Mouse (Mus musculus): ENCODE data around the gene Parn. TPM values are rescaled to one million over a fixed set of nuclear protein-coding genes. Genes with fewer than 3 reads are reported as not detected.

Parn gene
- polyA plus RNA-seq, 1 experiment, result 15.8 TPM

DNA sequence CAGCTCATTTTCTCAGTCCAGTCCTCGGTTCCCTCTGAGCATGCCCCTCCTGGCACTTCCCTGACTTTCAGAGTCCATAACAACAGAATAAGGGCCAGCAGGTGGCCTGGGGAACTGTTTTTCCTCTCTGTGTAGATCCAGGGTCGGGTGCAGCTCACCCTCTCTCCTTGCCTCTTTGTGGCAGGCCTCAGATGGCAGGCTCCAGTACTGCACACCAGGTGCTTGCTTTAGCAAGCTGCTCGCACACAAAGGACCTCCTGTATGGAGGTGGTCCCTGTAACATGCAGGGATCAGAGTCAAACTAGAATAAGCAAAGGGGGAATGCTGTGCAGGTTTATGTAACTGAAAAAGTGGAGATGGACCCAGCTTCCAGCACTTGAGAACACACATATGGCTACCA is 151.8 kb downstream of the Parn start:
- Histone ChIP-seq H3K36me3 (ENCODE audit: control insufficient read depth, insufficient read depth) (no peaks in the 10 kb centered on the region), H3K27me3 (ENCODE audit: control insufficient read depth, insufficient read depth, insufficient read length) (no peaks in the 10 kb centered on the region), H3K4me3 (ENCODE audit: insufficient read depth, poor library complexity, severe bottlenecking) (no peak overlapping the region), H3K79me2 (ENCODE audit: control insufficient read depth, insufficient read depth) (no peaks in the 10 kb centered on the region), H3K79me3 (ENCODE audit: low read depth) (no peaks in the 10 kb centered on the region), H3ac (ENCODE audit: control insufficient read depth, insufficient read length, low read depth) (no peak overlapping the region)
- TF ChIP-seq CTCF (IDR thresholded peaks at IDR 0.05; ENCODE audit: control insufficient read depth, insufficient read depth, insufficient read length), result no peak
- no peak for TF ChIP-seq MYOD1 (IDR thresholded peaks at IDR 0.05; ENCODE audit: control insufficient read depth, insufficient read length, low read depth)
- TF ChIP-seq CEBPB (IDR thresholded peaks at IDR 0.05; ENCODE audit: low read depth), result no peak
- TF ChIP-seq FOSL1 (IDR thresholded peaks at IDR 0.05; ENCODE audit: insufficient read depth, low read length, poor library complexity, severe bottlenecking), result no peak
- TF ChIP-seq USF1 (IDR thresholded peaks at IDR 0.05; ENCODE audit: low read depth), result no peak
- no peak for TF ChIP-seq MYOG (IDR thresholded peaks at IDR 0.05; ENCODE audit: control insufficient read depth, extremely low read depth, insufficient read length)
- no peak for TF ChIP-seq MAX (IDR thresholded peaks at IDR 0.05)

DNA sequence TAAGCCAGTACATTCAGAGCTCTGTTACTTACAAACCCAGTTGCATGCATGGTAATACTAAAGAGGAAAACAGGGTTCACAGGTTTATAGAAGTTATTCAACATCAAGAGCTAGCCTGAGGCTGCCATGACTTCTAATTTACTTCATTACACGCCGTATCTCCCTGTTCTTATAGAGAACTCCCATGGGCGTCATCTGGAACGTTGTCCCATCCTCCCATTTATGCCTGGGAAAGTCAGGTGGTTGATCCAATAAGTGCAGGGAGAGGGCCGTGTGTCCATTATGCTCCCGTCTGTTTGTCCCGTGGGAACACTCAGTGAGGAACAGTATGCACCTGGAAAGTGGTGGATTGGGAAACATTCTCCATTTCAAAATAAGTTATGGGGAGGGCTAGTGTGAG is 152.4 kb downstream of the Parn start:
- TF ChIP-seq CEBPB (IDR thresholded peaks at IDR 0.05; ENCODE audit: low read depth), result no peak
- no peak for TF ChIP-seq FOSL1 (IDR thresholded peaks at IDR 0.05; ENCODE audit: insufficient read depth, low read length, poor library complexity, severe bottlenecking)
- TF ChIP-seq CTCF (IDR thresholded peaks at IDR 0.05; ENCODE audit: control insufficient read depth, insufficient read depth, insufficient read length), result no peak
- no peak for TF ChIP-seq USF1 (IDR thresholded peaks at IDR 0.05; ENCODE audit: low read depth)
- TF ChIP-seq MYOD1 (IDR thresholded peaks at IDR 0.05; ENCODE audit: control insufficient read depth, insufficient read length, low read depth), result no peak
- TF ChIP-seq MYOG (IDR thresholded peaks at IDR 0.05; ENCODE audit: control insufficient read depth, extremely low read depth, insufficient read length), result no peak
- no peak for TF ChIP-seq MAX (IDR thresholded peaks at IDR 0.05)
- no peaks in the 10 kb centered on the region for H3K79me3 ChIP-seq (ENCODE audit: low read depth)
- no peaks in the 10 kb centered on the region for H3K27me3 ChIP-seq (ENCODE audit: control insufficient read depth, insufficient read depth, insufficient read length)
- H3K4me3 ChIP-seq (ENCODE audit: insufficient read depth, poor library complexity, severe bottlenecking), result no peak overlapping the region
- H3K36me3 ChIP-seq (ENCODE audit: control insufficient read depth, insufficient read depth), result no peaks in the 10 kb centered on the region
- H3K79me2 ChIP-seq (ENCODE audit: control insufficient read depth, insufficient read depth), result no peaks in the 10 kb centered on the region
- H3ac ChIP-seq (ENCODE audit: control insufficient read depth, insufficient read length, low read depth), result no peak overlapping the region

DNA sequence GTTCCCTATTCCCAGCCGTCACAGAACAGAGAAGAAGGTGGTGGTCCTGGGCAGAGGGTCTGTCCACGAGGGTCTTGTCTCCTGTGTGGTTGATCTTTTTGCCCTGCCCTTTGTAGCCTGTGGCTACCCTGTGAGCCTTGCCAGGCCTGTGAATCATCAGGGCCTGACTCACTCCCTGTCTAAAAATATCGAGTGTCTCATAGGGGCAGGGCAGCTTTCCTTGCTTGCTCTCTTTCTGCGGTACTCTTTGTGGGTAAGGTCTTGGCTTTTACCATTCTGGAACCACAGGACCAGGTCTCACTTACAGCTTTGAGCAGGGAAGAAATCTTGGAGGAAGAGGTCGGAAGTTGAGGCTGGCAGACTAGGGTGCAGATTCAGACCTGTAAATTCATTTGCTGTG is 162.9 kb downstream of the Parn start:
- H3K27me3 ChIP-seq (ENCODE audit: control insufficient read depth, insufficient read depth, insufficient read length), result no peaks in the 10 kb centered on the region
- H3K4me3 ChIP-seq (ENCODE audit: insufficient read depth, poor library complexity, severe bottlenecking), result no peak overlapping the region
- H3K79me3 ChIP-seq (ENCODE audit: low read depth), result no peaks in the 10 kb centered on the region
- H3ac ChIP-seq (ENCODE audit: control insufficient read depth, insufficient read length, low read depth), result no peak overlapping the region
- H3K79me2 ChIP-seq (ENCODE audit: control insufficient read depth, insufficient read depth), result no peaks in the 10 kb centered on the region
- TF ChIP-seq FOSL1 (IDR thresholded peaks at IDR 0.05; ENCODE audit: insufficient read depth, low read length, poor library complexity, severe bottlenecking), result peak; percentile 86
- TF ChIP-seq USF1 (IDR thresholded peaks at IDR 0.05; ENCODE audit: low read depth), result no peak
- no peaks in the 10 kb centered on the region for H3K36me3 ChIP-seq (ENCODE audit: control insufficient read depth, insufficient read depth)

DNA sequence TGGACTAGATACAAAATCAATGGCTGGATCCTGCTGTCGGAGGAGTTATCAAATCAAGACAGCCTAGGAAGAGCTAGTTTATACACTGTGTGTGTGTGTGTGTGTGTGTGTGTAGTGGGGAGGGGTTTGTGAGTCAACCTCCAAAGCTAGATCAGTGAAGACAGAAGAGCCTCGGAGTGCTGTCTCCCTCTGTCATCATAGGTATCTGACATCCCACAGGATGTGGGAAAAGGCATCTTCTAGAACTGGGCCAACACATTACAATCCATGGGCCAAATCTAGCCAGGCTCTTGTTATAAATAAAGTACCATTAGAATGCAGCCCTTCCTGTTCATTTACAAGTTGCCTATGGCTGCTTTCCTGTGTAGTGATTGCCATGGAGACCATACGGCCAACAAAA is 163.5 kb downstream of the Parn start:
- Histone ChIP-seq H3ac (ENCODE audit: control insufficient read depth, insufficient read length, low read depth) (no peak overlapping the region), H3K36me3 (ENCODE audit: control insufficient read depth, insufficient read depth) (no peaks in the 10 kb centered on the region), H3K27me3 (ENCODE audit: control insufficient read depth, insufficient read depth, insufficient read length) (no peaks in the 10 kb centered on the region), H3K4me3 (ENCODE audit: insufficient read depth, poor library complexity, severe bottlenecking) (no peak overlapping the region), H3K79me2 (ENCODE audit: control insufficient read depth, insufficient read depth) (no peaks in the 10 kb centered on the region), H3K79me3 (ENCODE audit: low read depth) (no peaks in the 10 kb centered on the region)
- no peak for TF ChIP-seq FOSL1 (IDR thresholded peaks at IDR 0.05; ENCODE audit: insufficient read depth, low read length, poor library complexity, severe bottlenecking)
- no peak for TF ChIP-seq MAX (IDR thresholded peaks at IDR 0.05)
- no peak for TF ChIP-seq USF1 (IDR thresholded peaks at IDR 0.05; ENCODE audit: low read depth)
- TF ChIP-seq MYOD1 (IDR thresholded peaks at IDR 0.05; ENCODE audit: control insufficient read depth, insufficient read length, low read depth), result no peak
- no peak for TF ChIP-seq MYOG (IDR thresholded peaks at IDR 0.05; ENCODE audit: control insufficient read depth, extremely low read depth, insufficient read length)
- TF ChIP-seq CEBPB (IDR thresholded peaks at IDR 0.05; ENCODE audit: low read depth), result no peak
- TF ChIP-seq CTCF (IDR thresholded peaks at IDR 0.05; ENCODE audit: control insufficient read depth, insufficient read depth, insufficient read length), result no peak

DNA sequence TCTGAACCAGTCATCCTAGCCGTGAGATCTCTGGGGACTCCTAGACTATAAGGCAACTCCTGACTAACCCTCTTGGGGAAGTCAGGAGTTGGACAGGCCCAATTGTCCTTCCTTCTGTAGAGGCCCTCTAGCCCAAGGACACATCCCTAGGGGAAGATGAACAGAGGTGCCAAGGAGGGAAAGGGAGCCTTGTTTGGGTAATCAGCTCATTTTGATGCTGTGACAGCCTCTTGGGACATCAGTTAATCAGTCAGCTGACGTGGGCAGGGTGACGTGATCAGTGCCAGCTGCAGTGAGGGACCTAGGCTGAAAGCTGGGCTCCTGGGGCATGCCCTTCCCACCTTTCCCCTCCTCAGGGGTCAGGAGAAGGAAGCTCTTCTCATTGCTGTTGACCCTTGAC is 169.0 kb downstream of the Parn start:
- no peak overlapping the region for H3ac ChIP-seq (ENCODE audit: control insufficient read depth, insufficient read length, low read depth)
- H3K36me3 ChIP-seq (ENCODE audit: control insufficient read depth, insufficient read depth), result no peaks in the 10 kb centered on the region
- no peak overlapping the region for H3K4me3 ChIP-seq (ENCODE audit: insufficient read depth, poor library complexity, severe bottlenecking)
- TF ChIP-seq MYOG (IDR thresholded peaks at IDR 0.05; ENCODE audit: control insufficient read depth, extremely low read depth, insufficient read length) (no peak), USF1 (IDR thresholded peaks at IDR 0.05; ENCODE audit: low read depth) (no peak), MAX (IDR thresholded peaks at IDR 0.05) (no peak), MYOD1 (IDR thresholded peaks at IDR 0.05; ENCODE audit: control insufficient read depth, insufficient read length, low read depth) (no peak)
- no peaks in the 10 kb centered on the region for H3K79me2 ChIP-seq (ENCODE audit: control insufficient read depth, insufficient read depth)
- H3K27me3 ChIP-seq (ENCODE audit: control insufficient read depth, insufficient read depth, insufficient read length), result no peaks in the 10 kb centered on the region
- H3K79me3 ChIP-seq (ENCODE audit: low read depth), result no peaks in the 10 kb centered on the region

DNA sequence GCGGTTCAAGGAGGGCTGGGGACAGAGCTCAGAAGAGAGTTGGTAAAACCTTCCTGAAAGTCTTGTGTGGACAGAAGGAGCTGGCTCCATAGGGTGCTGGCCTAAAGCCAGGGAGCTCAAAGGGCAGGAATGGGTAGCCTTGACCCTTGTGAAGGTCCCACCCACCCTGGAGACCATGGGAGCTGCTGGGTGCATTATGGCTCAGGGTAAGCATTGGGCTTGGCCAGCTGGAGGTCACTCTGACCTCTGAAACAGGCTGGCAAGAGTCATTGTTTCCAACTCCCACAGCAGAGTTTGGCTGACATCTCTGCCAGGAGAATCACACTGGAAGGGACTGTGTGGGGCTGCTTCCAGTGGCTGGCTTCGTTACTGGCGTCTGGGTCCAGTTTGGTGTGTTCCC is 174.0 kb downstream of the Parn start:
- TF ChIP-seq MYOG (IDR thresholded peaks at IDR 0.05; ENCODE audit: control insufficient read depth, extremely low read depth, insufficient read length) (no peak), MAX (IDR thresholded peaks at IDR 0.05) (no peak), CTCF (IDR thresholded peaks at IDR 0.05; ENCODE audit: control insufficient read depth, insufficient read depth, insufficient read length) (no peak), USF1 (IDR thresholded peaks at IDR 0.05; ENCODE audit: low read depth) (no peak), CEBPB (IDR thresholded peaks at IDR 0.05; ENCODE audit: low read depth) (no peak)
- Histone ChIP-seq H3ac (ENCODE audit: control insufficient read depth, insufficient read length, low read depth) (no peak overlapping the region), H3K36me3 (ENCODE audit: control insufficient read depth, insufficient read depth) (no peaks in the 10 kb centered on the region), H3K79me2 (ENCODE audit: control insufficient read depth, insufficient read depth) (no peaks in the 10 kb centered on the region), H3K27me3 (ENCODE audit: control insufficient read depth, insufficient read depth, insufficient read length) (no peaks in the 10 kb centered on the region), H3K4me3 (ENCODE audit: insufficient read depth, poor library complexity, severe bottlenecking) (no peak overlapping the region), H3K79me3 (ENCODE audit: low read depth) (no peaks in the 10 kb centered on the region)

All from C2C12 (cell line).